Mouse (Mus musculus) leukemia stem cell, adult 10-12 weeks (primary cell): ENCODE results near the gene Scly. TPM values are rescaled to one million over a fixed set of nuclear protein-coding genes. Genes with fewer than 3 reads are reported as not detected.

Experiments used
- polyA plus RNA-seq: library from polyadenylated mRNA; stranded (reverse); fragments of >175 nt; gene quantifications from 2 replicates; pipeline ENCODE4 v1.2.3, GENCODE M21; 2012; ENCODE audit warnings: low replicate concordance

Scly gene
- polyA plus RNA-seq = 43.3 and 76.1 TPM in 2 replicates

DNA sequence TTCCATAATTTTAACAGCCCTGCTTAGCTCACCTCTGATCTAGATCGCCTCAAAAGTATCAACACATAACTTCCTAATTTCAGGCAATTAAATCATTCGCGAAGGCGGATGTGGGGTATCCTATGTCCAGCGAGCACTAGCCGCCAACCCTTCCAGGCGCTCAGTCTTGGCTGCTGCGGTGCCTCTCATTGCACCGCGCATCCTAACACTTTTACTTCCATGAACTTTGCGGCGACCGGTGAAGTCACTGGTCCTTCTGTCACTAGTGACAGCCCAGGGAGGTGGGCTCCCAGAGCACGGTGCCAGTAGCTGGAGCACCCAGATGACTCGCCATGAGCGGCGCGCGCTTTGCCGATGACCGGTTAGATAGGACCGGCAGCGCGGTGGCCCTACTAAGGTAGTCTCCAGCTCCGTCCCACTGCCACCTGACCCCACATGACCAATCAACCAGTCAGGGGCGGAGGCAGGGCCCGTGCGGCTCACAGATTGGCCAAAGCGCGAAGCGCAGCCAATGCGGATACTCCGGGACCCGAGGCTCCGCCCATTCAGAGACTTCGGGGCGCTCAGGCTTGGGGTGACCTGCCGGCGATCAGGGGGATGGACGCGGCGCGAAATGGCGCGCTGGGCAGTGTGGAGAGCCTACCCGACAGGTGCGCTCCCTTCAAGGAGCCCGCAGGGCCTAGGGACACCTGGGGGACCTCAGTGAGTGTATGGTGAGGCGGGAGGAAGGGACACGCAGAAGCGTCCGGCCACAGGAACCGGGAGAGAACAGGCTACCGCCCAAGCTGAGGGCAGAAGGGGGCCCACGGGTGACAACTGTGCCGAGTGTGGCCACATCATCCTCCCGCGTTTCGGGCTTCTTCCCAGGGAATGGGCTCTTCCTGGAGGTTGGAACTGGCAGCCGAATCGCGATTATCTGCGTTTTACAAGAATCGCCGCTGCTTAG, at the start of gene Scly:
Gene Scly, plus strand, starts transcription at position 540 of the 946 bp plus-strand sequence.

DNA sequence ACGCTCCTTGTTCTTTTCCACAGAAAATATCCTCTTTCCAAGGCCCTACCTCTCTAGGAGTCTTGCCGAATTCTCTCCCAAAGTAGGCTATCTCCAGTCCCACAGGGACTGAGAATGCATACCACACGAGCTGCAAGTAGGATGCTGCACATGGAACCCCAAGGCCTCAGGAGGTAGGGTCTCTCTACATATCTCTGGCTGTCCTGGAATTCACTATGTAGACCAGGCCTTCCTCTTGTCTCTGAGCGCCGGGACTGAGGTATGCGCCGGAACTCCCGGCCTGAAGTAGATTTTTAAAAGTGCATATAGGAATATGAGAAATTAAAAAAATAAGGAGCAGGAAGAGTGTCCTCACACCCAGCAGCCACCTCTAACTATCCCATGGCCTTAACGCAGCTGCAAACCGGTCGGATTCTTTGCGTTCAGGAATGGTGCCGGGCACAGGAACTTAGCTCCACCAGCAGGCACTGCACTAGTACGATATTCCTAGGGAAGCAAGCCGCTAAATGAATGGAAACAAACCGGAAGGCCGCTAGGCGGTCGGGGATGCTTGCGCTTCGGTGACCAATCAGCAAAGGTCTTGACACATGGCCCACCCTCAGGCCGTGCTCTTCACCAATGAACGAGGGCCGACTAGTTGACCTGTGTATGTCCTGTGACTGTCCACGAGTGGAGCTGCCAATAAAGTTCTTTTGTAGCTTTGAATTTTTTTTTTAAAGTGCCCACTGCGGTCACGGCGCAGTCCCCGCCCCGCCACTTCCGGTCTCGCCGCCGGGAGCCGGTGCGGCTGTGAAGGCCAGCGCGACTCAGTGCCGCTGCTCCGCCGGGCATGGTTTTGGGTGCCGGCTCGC, 48.3 kb upstream of the Scly start, which contains the start of gene Ube2f:
Gene Ube2f, plus strand, starts transcription at position 741 of the 851 bp plus-strand sequence.

DNA sequence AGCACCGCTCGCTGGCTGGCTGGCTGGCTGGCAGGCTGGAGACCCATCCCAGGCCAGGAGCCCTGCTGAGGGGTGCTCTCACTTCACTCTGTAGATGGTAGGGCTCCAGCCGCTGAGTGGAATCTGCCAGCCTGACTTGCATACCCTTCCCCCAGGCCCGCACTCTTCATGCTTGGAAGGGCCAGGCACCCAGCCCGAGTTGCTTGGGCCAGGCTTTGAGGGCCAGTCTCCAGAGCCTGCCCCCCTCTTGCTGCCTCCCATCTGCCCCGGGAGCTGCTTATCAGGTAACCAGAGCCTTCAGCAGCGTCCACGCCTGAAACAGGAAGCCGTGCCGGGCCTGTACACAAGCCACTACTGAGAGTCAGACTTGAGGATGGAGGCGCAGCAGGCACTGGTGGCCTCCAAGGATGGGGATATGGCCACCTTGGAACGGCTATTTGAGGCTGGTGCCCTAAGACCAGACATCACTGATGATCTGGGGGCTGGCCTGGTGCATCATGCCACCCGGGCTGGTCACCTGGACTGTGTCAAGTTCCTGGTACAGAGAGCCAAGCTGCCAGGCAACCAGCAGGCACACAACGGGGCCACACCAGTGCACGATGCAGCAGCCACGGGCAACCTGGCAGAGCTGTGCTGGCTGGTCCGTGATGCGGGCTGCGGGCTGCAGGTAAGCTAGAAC, 23.8 kb downstream of the Scly start, which contains the start of gene Espnl:
Gene Espnl, plus strand, starts transcription at position 316 of the 679 bp plus-strand sequence.

DNA sequence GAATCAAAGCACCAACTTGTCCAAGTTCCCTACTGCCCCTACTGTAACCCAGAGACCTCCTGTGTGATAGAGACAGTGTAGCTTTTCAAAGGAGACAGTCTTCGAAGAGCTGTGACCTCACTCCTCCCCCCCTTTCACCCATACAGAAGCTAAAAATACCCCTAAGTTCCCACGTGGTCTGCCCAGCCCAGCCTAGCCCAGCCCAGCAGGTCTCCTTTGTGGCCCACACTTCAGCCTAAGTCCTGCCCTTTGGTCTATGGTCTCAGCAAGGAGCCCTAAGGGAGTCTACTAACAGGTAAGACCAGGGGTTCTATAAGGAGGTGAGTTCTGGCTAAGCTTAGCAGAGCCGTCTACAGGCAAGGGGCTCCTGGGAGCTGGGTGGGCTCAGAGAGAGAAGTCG, 52.7 kb downstream of the Scly start, which contains the start of gene Klhl30:
Gene Klhl30, plus strand, starts transcription at position 176 of the 400 bp plus-strand sequence.

DNA sequence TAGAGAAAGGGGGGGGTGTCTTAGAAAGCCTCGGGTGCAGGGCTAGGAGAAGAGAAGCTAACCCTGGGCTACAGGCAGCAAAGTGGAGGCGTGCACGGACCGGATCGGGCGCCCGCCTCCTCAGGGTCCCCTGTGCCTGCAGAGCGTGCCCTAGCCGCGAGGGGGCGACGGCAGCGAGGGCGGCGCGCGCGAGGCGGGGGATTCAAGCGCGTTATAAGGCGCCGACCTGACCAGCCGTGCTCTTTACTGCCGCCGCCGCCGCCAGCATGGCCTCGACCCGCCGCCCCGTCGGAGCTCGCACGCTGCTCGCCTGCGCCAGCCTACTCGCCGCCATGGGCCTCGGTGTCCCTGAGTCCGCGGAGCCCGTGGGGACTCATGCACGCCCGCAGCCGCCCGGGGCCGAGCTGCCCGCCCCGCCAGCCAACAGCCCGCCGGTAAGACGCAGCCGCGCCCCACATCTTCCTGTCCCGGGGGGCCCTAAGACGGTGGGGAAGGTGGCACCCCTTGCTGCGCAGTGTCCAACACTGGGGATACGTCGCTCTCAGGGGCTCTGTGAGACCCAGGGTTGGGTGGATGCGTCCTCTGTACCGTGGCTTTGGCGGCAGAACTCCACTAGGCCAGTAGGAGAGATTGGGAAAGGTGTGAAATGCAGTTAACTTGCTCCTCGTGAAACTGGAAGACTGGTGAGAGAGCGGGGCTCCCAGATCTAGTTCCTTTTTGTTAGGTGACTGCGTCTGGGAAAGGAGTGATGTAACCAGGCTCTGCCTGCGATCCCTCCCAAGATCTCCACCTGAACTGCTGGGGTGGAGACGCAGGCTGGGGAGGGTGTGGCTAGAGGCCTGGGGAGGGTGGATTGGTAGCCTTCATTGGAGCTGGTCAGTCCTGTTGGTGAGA, 68.3 kb downstream of the Scly start, which contains the start of gene Erfe:
Gene Erfe, plus strand, starts transcription at position 216 of the 894 bp plus-strand sequence.

Other genes starting within 250 kb of the Scly start
- not detected in 2 replicates for gene Rbm44, start 153.2 kb upstream of the Scly start, polyA plus RNA-seq
- 1.8 and 2.7 TPM in 2 replicates for gene Ramp1, start 118.5 kb upstream of the Scly start, polyA plus RNA-seq
- gene Ube2f, start 48.0 kb upstream of the Scly start, polyA plus RNA-seq = 4.5 and 14.6 TPM in 2 replicates
- 0.08 and 0.24 TPM in 2 replicates for gene Espnl, start 23.7 kb downstream of the Scly start, polyA plus RNA-seq
- 0.09 TPM in 1 of 2 replicates, not detected in the other for gene Klhl30, start 52.7 kb downstream of the Scly start, polyA plus RNA-seq
- gene Erfe, start 68.1 kb downstream of the Scly start, polyA plus RNA-seq = 41.8 and 67.5 TPM in 2 replicates
- gene Ilkap, start 100.5 kb downstream of the Scly start, polyA plus RNA-seq = 84.6 and 87.8 TPM in 2 replicates
- gene Hes6, start 115.7 kb downstream of the Scly start, polyA plus RNA-seq = 24.8 and 40.6 TPM in 2 replicates
- 9.6 and 16.4 TPM in 2 replicates for gene Per2, start 161.0 kb downstream of the Scly start, polyA plus RNA-seq
- gene Traf3ip1, start 196.3 kb downstream of the Scly start, polyA plus RNA-seq = 6.1 and 7.2 TPM in 2 replicates
- 14.8 and 17.7 TPM in 2 replicates for gene Asb1, start 242.2 kb downstream of the Scly start, polyA plus RNA-seq